Mouse (Mus musculus) heart, postnatal 0 days (tissue): Measurements from ENCODE around the gene Stat6. TPM values are rescaled to one million over a fixed set of nuclear protein-coding genes. Genes with fewer than 3 reads are reported as not detected.
"Not testable (repeated sequence)": the region's sequence is repeated elsewhere in the genome, so short reads cannot be mapped to it uniquely, and the experiment has no call there.

Experiments used
- ATAC-seq: fragments of 200-750 bp; cut with Nextera tagmentation; 2 replicates; pipeline ENCODE4 v1.8.0; 2017; ENCODE audit warnings: low read depth, moderate number of reproducible peaks, moderate library complexity; ENCODE audit not compliant: insufficient read depth
- DNase-seq: peaks from one replicate; pipeline ENCODE4 v3.0.0-alpha.2; 2016; ENCODE audit warnings: low spot score
- H3K27ac ChIP-seq: fragments of 300-500 bp; sonication (generic); 2 replicates; pipeline ENCODE4 v1.5.1; 2014; ENCODE audit warnings: low read depth, mild to moderate bottlenecking
- H3K27me3 ChIP-seq: fragments of 300-500 bp; sonication (generic); 2 replicates; pipeline ENCODE4 v1.6.1; 2014; ENCODE audit warnings: low read length, mixed read lengths; ENCODE audit not compliant: control insufficient read depth, insufficient read depth
- H3K36me3 ChIP-seq: fragments of 300-500 bp; sonication (generic); replicated peaks from 2 replicates; pipeline ENCODE4 v1.6.1; 2014; ENCODE audit warnings: low read length, mixed read lengths; ENCODE audit not compliant: control insufficient read depth, insufficient read depth
- H3K4me1 ChIP-seq: fragments of 300-500 bp; sonication (generic); 2 replicates; pipeline ENCODE4 v1.6.1; 2014; ENCODE audit warnings: antibody characterized with exemption; ENCODE audit not compliant: control insufficient read depth, insufficient read depth
- H3K4me2 ChIP-seq: fragments of 300-500 bp; sonication (generic); 2 replicates; pipeline ENCODE4 v1.6.1; 2014; ENCODE audit warnings: low read depth, mild to moderate bottlenecking, low read length, moderate library complexity
- H3K4me3 ChIP-seq: fragments of 300-500 bp; sonication (generic); 2 replicates; pipeline ENCODE4 v1.5.1; 2014; ENCODE audit warnings: low read depth, low read length
- H3K9ac ChIP-seq: fragments of 300-500 bp; sonication (generic); replicated peaks from 2 replicates; pipeline ENCODE4 v1.6.1; 2014; ENCODE audit warnings: low read depth, low read length, mixed read lengths
- H3K9me3 ChIP-seq: fragments of 300-500 bp; sonication (generic); replicated peaks from 2 replicates; pipeline ENCODE4 v1.6.1; 2016; ENCODE audit warnings: low read length; ENCODE audit not compliant: control insufficient read depth
- CTCF ChIP-seq: IDR thresholded peaks from 2 replicates; pipeline ENCODE4 v1.5.1; 2016; ENCODE audit warnings: antibody characterized with exemption, control low read depth, low read depth
- EP300 ChIP-seq: IDR thresholded peaks from 2 replicates; pipeline ENCODE4 v1.6.1; 2016; ENCODE audit warnings: antibody characterized with exemption, low read depth
- WGBS: fragments of 180-500 bp; shearing (Covaris S2); extraction: QIAGEN DNeasy Blood & Tissue Kit; methylation state at CpG from one replicate; pipeline ENCODE4 v1.1.7; 2014; 5-methylcytosine and 5-hydroxymethylcytosine counted together
- polyA plus RNA-seq: library from polyadenylated mRNA; unstranded; fragments of >200 nt; fragmentation: Nextera tagmentation; extraction: Ambion mirVana; gene quantifications from 2 replicates; pipeline ENCODE4 v1.2.1, GENCODE M21; 2015
- total RNA-seq: library from RNA; depleted of rRNA; stranded (reverse); fragments of >200 nt; gene quantifications from 2 replicates; pipeline ENCODE4 v1.2.3, GENCODE M21; 2014; ENCODE audit warnings: low replicate concordance

The Stat6 gene
- total and polyA plus RNA-seq, 2 experiments from 2014 or later: 24.6 to 42.3 TPM

- H3K36me3 ChIP-seq: peaks cover 38% of the 10 kb centered on the region
- H3K4me2 ChIP-seq: no peak overlapping the region
- H3K9me3 ChIP-seq: no peaks in the 10 kb centered on the region
- DNase-seq: no peak
- H3K27ac ChIP-seq: no peak overlapping the region
- H3K4me3 ChIP-seq: no peak overlapping the region
- H3K4me1 ChIP-seq: peaks cover 10% of the 10 kb centered on the region
- ATAC-seq: no peak
- H3K9ac ChIP-seq: no peak overlapping the region
- no peaks in the 10 kb centered on the region for H3K27me3 ChIP-seq
- TF ChIP-seq CTCF (no peak), EP300 (no peak)
- 64% methylated on average over 2 of the region's 2 CpGs for WGBS
Measured at GRCm38 (mm10) chr10:127645791-127646190, 3.0 kb downstream of the Stat6 start.

GRCm38 (mm10) chr10:127652906-127653638 is 10.3 kb downstream of the Stat6 start:
- Histone ChIP-seq H3K9ac (no peak overlapping the region), H3K36me3 (peaks cover 82% of the 10 kb centered on the region)

GRCm38 (mm10) chr10:127654970-127655579 is 12.3 kb downstream of the Stat6 start:
- Histone ChIP-seq H3K4me2 (no peak overlapping the region), H3K4me3 (no peak overlapping the region), H3K9me3 (no peaks in the 10 kb centered on the region), H3K27ac (no peak overlapping the region), H3K36me3 (peaks cover 76% of the 10 kb centered on the region), H3K9ac (no peak overlapping the region), H3K4me1 (no peaks in the 10 kb centered on the region), H3K27me3 (no peaks in the 10 kb centered on the region)
- DNase-seq (no peak), ATAC-seq (no peak)
- WGBS: 76% methylated on average over 16 of the region's 16 CpGs
- TF ChIP-seq EP300 (no peak), CTCF (no peak)

More at GRCm38 (mm10) chr10:127652906-127653638, 10.3 kb downstream of the Stat6 start:
- no peaks in the 10 kb centered on the region for H3K9me3 ChIP-seq
- DNase-seq: no peak
- WGBS: 56% methylated on average over 21 of the region's 21 CpGs
- no peaks in the 10 kb centered on the region for H3K27me3 ChIP-seq
- no peak overlapping the region for H3K4me2 ChIP-seq
- no peaks in the 10 kb centered on the region for H3K4me1 ChIP-seq
- H3K4me3 ChIP-seq: no peak overlapping the region
- no peak overlapping the region for H3K27ac ChIP-seq
- no peak for ATAC-seq
- TF ChIP-seq CTCF (no peak), EP300 (no peak)

- not testable (repeated sequence) for H3K27me3 ChIP-seq, H3K9ac ChIP-seq, H3K27ac ChIP-seq, DNase-seq, H3K9me3 ChIP-seq, ATAC-seq, H3K4me3 ChIP-seq, H3K4me2 ChIP-seq
- peaks cover 12% of the 10 kb centered on the region for H3K4me1 ChIP-seq
- peaks cover 64% of the 10 kb centered on the region for H3K36me3 ChIP-seq
- WGBS: 73% methylated on average over 6 of the region's 6 CpGs
Measured at GRCm38 (mm10) chr10:127657617-127658016, 14.8 kb downstream of the Stat6 start.

GRCm38 (mm10) chr10:127658076-127658475 is 15.3 kb downstream of the Stat6 start:
- Histone ChIP-seq H3K9me3 (no peaks in the 10 kb centered on the region), H3K27me3 (no peaks in the 10 kb centered on the region), H3K4me2 (no peak overlapping the region), H3K4me1 (peaks cover 17% of the 10 kb centered on the region), H3K4me3 (no peak overlapping the region), H3K27ac (no peak overlapping the region), H3K9ac (no peak overlapping the region), H3K36me3 (peaks cover 63% of the 10 kb centered on the region)
- WGBS: 33% methylated on average over 6 of the region's 6 CpGs
- no peak for TF ChIP-seq CTCF
- no peak for TF ChIP-seq EP300
- ATAC-seq: no peak
- no peak for DNase-seq
